Mouse (Mus musculus): ENCODE measurements at regions not wholly inside any gene's neighbourhood (a gene's known extent, or its start where the extent isn't known, plus 50 kb on each side); places are given as distances from the start of the nearest gene placed in this dataset.

DNA sequence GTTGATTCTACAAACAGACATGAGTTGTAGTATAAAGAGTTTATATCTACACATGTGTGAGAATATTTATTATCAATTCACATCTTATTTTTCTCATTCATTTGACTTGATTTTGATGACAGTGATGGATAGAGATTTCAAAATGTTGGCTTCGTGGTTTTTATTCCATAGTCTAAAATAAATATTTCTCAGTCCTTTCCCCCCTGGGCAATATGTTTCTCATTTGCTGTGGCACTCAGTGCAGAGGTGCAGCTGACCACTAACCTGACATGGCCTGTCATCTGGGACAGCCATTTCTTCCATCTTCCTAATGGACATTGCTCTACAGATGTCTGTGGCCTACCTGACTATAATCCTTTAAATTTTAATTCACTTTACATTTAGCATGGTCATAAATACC is 1413.5 kb upstream of the Zeb2 start:
- 75% methylated on average over 1 of the region's 1 CpGs for WGBS
- Histone ChIP-seq H3K4me1 (no peaks in the 10 kb centered on the region), H3K27ac (replicated peaks) (no peak overlapping the region), H3K9me3 (no peaks in the 10 kb centered on the region), H3K36me3 (replicated peaks) (no peaks in the 10 kb centered on the region), H3K4me3 (no peak overlapping the region), H3K27me3 (replicated peaks; ENCODE audit: low read depth, poor library complexity, severe bottlenecking) (no peaks in the 10 kb centered on the region)
- no peak for DNase-seq (ENCODE audit: low spot score)

- Histone ChIP-seq H3K27me3 (replicated peaks; ENCODE audit: low read depth, poor library complexity, severe bottlenecking) (no peaks in the 10 kb centered on the region), H3K9me3 (no peaks in the 10 kb centered on the region), H3K4me3 (no peak overlapping the region), H3K27ac (replicated peaks) (no peak overlapping the region), H3K4me1 (0 out of 2 replicates have a peak, but pooled peaks cover 8% of the 10 kb centered on the region), H3K36me3 (replicated peaks) (no peaks in the 10 kb centered on the region)
- WGBS = 75% methylated on average over 4 of the region's 4 CpGs
- no peak for DNase-seq (ENCODE audit: low spot score)
Observed at GRCm38 (mm10) chr2:46525223-46525622, 1408.0 kb upstream of the Zeb2 start.

DNA sequence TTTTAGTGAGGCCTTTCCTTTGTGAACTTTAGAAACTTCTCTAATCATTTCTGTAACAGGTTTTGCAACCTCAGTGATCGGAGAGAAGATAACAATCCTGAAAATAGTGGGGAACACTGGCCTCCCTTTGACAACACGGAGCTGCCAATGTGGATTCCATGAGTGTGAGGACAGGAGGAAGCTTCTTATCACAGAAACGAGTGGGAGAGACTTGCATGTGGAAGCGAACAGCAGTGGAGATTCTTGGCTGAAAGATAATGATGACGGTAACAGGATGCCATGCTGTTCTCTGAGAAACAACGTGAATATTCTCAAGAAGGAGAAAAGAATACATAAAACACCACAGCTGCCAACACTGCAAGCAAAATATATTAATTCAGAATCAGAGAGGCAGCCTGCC is 1407.4 kb upstream of the Zeb2 start:
- Histone ChIP-seq H3K9me3 (no peaks in the 10 kb centered on the region), H3K27me3 (replicated peaks; ENCODE audit: low read depth, poor library complexity, severe bottlenecking) (no peaks in the 10 kb centered on the region), H3K4me1 (0 out of 2 replicates have a peak, but pooled peaks cover 8% of the 10 kb centered on the region), H3K4me3 (no peak overlapping the region), H3K36me3 (replicated peaks) (no peaks in the 10 kb centered on the region), H3K27ac (replicated peaks) (no peak overlapping the region; the same call in 1 of the 2 replicates)
- WGBS = 65% methylated on average over 6 of the region's 6 CpGs
- DNase-seq (ENCODE audit: low spot score) = no peak

DNA sequence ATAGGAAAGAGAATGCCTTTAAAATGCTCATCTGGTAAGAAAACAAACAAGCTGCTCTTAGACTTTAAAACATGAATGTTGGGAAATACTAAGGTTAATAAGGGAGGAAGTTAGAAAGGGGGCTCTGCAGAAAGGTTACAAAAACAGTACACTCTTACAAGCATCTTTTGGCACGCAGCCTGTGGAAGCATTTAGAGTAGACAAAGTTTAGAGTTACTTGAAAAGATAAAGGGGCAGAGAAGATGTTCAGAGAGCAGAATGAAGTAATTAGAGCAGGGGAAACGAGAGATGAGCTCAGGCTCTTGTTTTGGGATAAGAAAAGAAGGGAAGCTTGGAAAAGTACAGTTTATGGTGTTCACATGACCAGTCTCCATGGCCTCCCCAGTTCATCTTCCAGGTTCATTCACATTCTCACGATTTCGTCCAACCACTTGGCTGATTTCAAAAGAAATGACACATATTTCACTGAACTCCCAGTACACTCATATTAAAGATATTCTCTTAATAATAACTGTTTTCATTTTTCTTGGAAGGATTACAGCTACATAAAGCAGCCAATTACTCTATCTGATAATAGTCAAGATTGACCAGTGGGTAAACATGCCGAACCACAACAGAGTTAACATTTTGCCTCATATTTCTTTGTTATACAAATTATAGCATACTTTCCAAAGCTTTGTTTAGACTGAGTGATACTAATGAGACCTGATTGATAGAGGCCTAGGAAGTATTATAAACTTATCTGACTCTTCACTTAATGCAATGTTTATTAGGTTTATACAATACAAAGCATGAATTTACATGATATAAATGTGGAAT is 1404.2 kb upstream of the Zeb2 start:
- no peaks in the 10 kb centered on the region for H3K9me3 ChIP-seq
- no peaks in the 10 kb centered on the region for H3K27me3 ChIP-seq (replicated peaks; ENCODE audit: low read depth, poor library complexity, severe bottlenecking)
- no peak overlapping the region for H3K4me3 ChIP-seq
- whole genome bisulfite sequencing = 61% methylated on average over 5 of the region's 5 CpGs
- DNase-seq (ENCODE audit: low spot score) = no peak
- H3K36me3 ChIP-seq (replicated peaks) = no peaks in the 10 kb centered on the region
- no peak overlapping the region for H3K27ac ChIP-seq (replicated peaks)
- 0 out of 2 replicates have a peak, but pooled peaks cover 8% of the 10 kb centered on the region for H3K4me1 ChIP-seq

- no peaks in the 10 kb centered on the region for H3K36me3 ChIP-seq (replicated peaks)
- H3K4me1 ChIP-seq = no peaks in the 10 kb centered on the region
- H3K27me3 ChIP-seq (replicated peaks; ENCODE audit: low read depth, poor library complexity, severe bottlenecking) = no peaks in the 10 kb centered on the region
- no peak for DNase-seq (ENCODE audit: low spot score)
- H3K9me3 ChIP-seq = no peaks in the 10 kb centered on the region
- 68% methylated on average over 2 of the region's 2 CpGs for WGBS
- no peak overlapping the region for H3K27ac ChIP-seq (replicated peaks)
- H3K4me3 ChIP-seq = no peak overlapping the region
Observed at GRCm38 (mm10) chr2:46512237-46513028, 1395.2 kb upstream of the Zeb2 start.

DNA sequence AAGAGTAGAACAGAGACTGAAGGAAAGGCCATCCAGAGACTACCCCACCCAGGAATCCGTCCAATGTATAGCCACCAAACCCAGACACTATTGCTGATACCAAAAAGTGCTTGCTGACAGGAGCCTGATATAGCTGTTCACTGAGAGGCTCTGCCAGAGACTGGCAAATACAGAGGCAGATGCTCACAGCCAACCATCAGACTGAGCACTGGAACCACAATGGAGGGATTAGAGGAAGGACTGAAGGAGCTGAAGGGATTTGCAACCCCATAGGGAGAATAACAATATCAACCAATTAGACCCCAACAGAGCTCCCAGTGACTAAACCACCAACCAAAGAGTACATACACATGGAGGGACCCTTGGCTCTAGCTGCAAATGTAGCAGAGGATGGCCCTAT is 1389.8 kb upstream of the Zeb2 start:
- Histone ChIP-seq H3K4me3 (no peak overlapping the region), H3K27ac (replicated peaks) (no peak overlapping the region), H3K4me1 (no peaks in the 10 kb centered on the region), H3K36me3 (replicated peaks) (no peaks in the 10 kb centered on the region), H3K9me3 (no peaks in the 10 kb centered on the region), H3K27me3 (replicated peaks; ENCODE audit: low read depth, poor library complexity, severe bottlenecking) (no peaks in the 10 kb centered on the region)
- DNase-seq (ENCODE audit: low spot score) = no peak
- 39% methylated on average over 1 of the region's 1 CpGs for WGBS

DNA sequence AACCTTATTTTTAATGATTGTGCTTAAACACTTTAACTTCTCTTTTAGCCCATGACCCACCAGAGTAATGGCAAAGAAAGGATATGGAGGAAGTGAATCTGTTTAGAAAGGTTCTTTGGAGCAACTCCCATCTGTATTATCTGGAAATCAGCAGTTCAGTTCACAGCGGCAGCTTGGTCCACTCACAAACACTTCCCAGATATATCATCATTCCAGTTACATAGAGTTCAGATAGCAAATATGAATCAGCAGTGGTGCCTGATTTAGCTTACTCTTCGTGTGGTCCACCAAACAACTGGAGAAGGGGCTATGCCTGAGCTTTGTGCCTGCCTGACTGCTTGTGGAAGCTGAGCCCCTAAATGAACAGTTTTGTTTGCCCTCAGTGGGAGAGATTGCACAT is 1385.9 kb upstream of the Zeb2 start:
- Histone ChIP-seq H3K27ac (replicated peaks) (no peak overlapping the region), H3K4me1 (no peaks in the 10 kb centered on the region), H3K9me3 (no peaks in the 10 kb centered on the region), H3K4me3 (no peak overlapping the region), H3K27me3 (replicated peaks; ENCODE audit: low read depth, poor library complexity, severe bottlenecking) (no peaks in the 10 kb centered on the region), H3K36me3 (replicated peaks) (no peaks in the 10 kb centered on the region)
- no peak for DNase-seq (ENCODE audit: low spot score)
- 89% methylated on average over 2 of the region's 2 CpGs for WGBS

DNA sequence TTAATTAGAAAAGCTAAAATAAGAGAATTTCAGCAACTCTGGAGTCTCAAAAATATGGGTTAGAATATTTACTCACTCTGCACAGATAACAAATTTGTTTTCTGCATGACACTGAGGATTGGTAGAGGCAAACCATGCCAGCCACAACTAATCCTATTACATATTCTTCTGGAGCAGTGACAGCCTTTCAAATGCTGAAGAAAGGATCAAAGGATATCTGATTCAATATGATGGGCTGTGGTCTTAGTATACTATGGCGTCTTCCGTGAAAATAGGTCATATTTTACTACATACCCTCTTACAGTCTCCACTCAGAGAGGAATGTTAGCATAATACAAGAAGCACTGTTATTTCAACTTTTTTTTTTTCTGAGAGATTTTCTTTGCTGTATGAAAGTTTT is 1375.1 kb upstream of the Zeb2 start:
- DNase-seq (ENCODE audit: low spot score) = no peak
- Histone ChIP-seq H3K36me3 (replicated peaks) (no peaks in the 10 kb centered on the region), H3K27ac (replicated peaks) (no peak overlapping the region), H3K4me3 (no peak overlapping the region), H3K27me3 (replicated peaks; ENCODE audit: low read depth, poor library complexity, severe bottlenecking) (no peaks in the 10 kb centered on the region), H3K4me1 (no peaks in the 10 kb centered on the region), H3K9me3 (no peaks in the 10 kb centered on the region)
- WGBS = 75% methylated on average over 2 of the region's 2 CpGs

GRCm38 (mm10) chr2:46491081-46491480 is 1373.9 kb upstream of the Zeb2 start:
- Histone ChIP-seq H3K4me1 (no peaks in the 10 kb centered on the region), H3K27me3 (replicated peaks; ENCODE audit: low read depth, poor library complexity, severe bottlenecking) (no peaks in the 10 kb centered on the region), H3K9me3 (no peaks in the 10 kb centered on the region), H3K4me3 (no peak overlapping the region), H3K27ac (replicated peaks) (no peak overlapping the region), H3K36me3 (replicated peaks) (no peaks in the 10 kb centered on the region)
- DNase-seq (ENCODE audit: low spot score) = no peak
- 92% methylated on average over 2 of the region's 2 CpGs for WGBS

GRCm38 (mm10) chr2:46468936-46469629 is 1351.9 kb upstream of the Zeb2 start:
- no peak for DNase-seq (ENCODE audit: low spot score)
- Histone ChIP-seq H3K9me3 (no peaks in the 10 kb centered on the region), H3K27me3 (replicated peaks; ENCODE audit: low read depth, poor library complexity, severe bottlenecking) (no peaks in the 10 kb centered on the region), H3K27ac (replicated peaks) (no peak overlapping the region), H3K4me3 (no peak overlapping the region), H3K36me3 (replicated peaks) (no peaks in the 10 kb centered on the region), H3K4me1 (no peaks in the 10 kb centered on the region)
- WGBS = 85% methylated on average over 5 of the region's 5 CpGs

- Histone ChIP-seq H3K9me3 (no peaks in the 10 kb centered on the region), H3K27me3 (replicated peaks; ENCODE audit: low read depth, poor library complexity, severe bottlenecking) (no peaks in the 10 kb centered on the region), H3K4me1 (no peaks in the 10 kb centered on the region), H3K4me3 (no peak overlapping the region), H3K36me3 (replicated peaks) (no peaks in the 10 kb centered on the region), H3K27ac (replicated peaks) (no peak overlapping the region)
- WGBS = 60% methylated on average over 4 of the region's 4 CpGs
- DNase-seq (ENCODE audit: low spot score) = no peak
Observed at GRCm38 (mm10) chr2:46465389-46465788, 1348.2 kb upstream of the Zeb2 start.

GRCm38 (mm10) chr2:46464913-46465312 is 1347.7 kb upstream of the Zeb2 start:
- no peak for DNase-seq (ENCODE audit: low spot score)
- no peaks in the 10 kb centered on the region for H3K9me3 ChIP-seq

More at GRCm38 (mm10) chr2:46464913-46465312, 1347.7 kb upstream of the Zeb2 start:
- Histone ChIP-seq H3K4me1 (no peaks in the 10 kb centered on the region), H3K36me3 (replicated peaks) (no peaks in the 10 kb centered on the region), H3K27ac (replicated peaks) (no peak overlapping the region), H3K4me3 (no peak overlapping the region), H3K27me3 (replicated peaks; ENCODE audit: low read depth, poor library complexity, severe bottlenecking) (no peaks in the 10 kb centered on the region)
- WGBS = 89% methylated on average over 1 of the region's 1 CpGs

Measured in embryonic facial prominence, embryonic 10.5 days (tissue).